Mouse (Mus musculus) CH12.LX (cell line): ENCODE data around the gene Fbxl17. TPM values are rescaled to one million over a fixed set of nuclear protein-coding genes. Genes with fewer than 3 reads are reported as not detected.

Experiments
- DNase-seq: peaks from one replicate; pipeline ENCODE4 v3.0.0-alpha.2; 2013; ENCODE audit errors: extremely low read depth
- H3K27ac ChIP-seq: 2 replicates; pipeline ENCODE4 v1.5.1; 2012; ENCODE audit warnings: low read depth, mild to moderate bottlenecking, control low read depth, moderate library complexity; ENCODE audit not compliant: insufficient read depth
- H3K27me3 ChIP-seq: replicated peaks from 2 replicates; pipeline ENCODE3; 2012; ENCODE audit warnings: inconsistent platforms
- H3K36me3 ChIP-seq, 2 experiments: replicated peaks in 1 of 2; 2 replicates each; pipeline versions ENCODE3 to v1.6.1; 2012; ENCODE audit warnings: inconsistent platforms in 1 of 2, low read length in 1 of 2, mild to moderate bottlenecking in 1 of 2, mixed read lengths in 1 of 2, moderate library complexity in 1 of 2; ENCODE audit not compliant: control insufficient read depth in 1 of 2, insufficient read depth in 1 of 2
- H3K4me1 ChIP-seq, 2 experiments: 2 replicates each; pipeline ENCODE4 v1.6.1; 2012; ENCODE audit warnings: inconsistent platforms in 1 of 2, moderate library complexity in 1 of 2; ENCODE audit not compliant: insufficient read depth in 2 of 2, control insufficient read depth in 1 of 2
- H3K4me2 ChIP-seq: 2 replicates; pipeline ENCODE4 v1.6.1; 2012; ENCODE audit warnings: low read depth, mild to moderate bottlenecking, control low read depth; ENCODE audit not compliant: poor library complexity, insufficient read depth, severe bottlenecking
- H3K4me3 ChIP-seq, 3 experiments: fragments of 150-350 bp in 1 of 3; sonication (generic) in 1 of 3; replicated peaks in 1 of 3; 2 replicates each; pipeline versions ENCODE3 to v1.5.1; 2011 to 2012; ENCODE audit warnings: low read depth in 2 of 3, low read length in 2 of 3, mild to moderate bottlenecking in 2 of 3, moderate library complexity in 2 of 3, control low read depth in 1 of 3, improper control_type of control experiment in 1 of 3, inconsistent platforms in 1 of 3, mixed read lengths in 1 of 3; ENCODE audit not compliant: poor library complexity in 1 of 3
- H3K79me2 ChIP-seq: replicated peaks from 2 replicates; pipeline ENCODE4 v1.6.1; 2012; ENCODE audit warnings: mild to moderate bottlenecking, moderate library complexity; ENCODE audit not compliant: control insufficient read depth, poor library complexity, insufficient read depth, severe bottlenecking; ENCODE audit errors: extremely low read depth
- H3K9ac ChIP-seq: 2 replicates; pipeline ENCODE4 v1.6.1; 2012; ENCODE audit warnings: low read depth, mild to moderate bottlenecking, control low read depth, moderate library complexity; ENCODE audit not compliant: insufficient read depth
- H3K9me3 ChIP-seq: replicated peaks from 2 replicates; pipeline ENCODE3; 2012; ENCODE audit warnings: low read length, inconsistent platforms, mixed read lengths
- CHD1 ChIP-seq: IDR thresholded peaks from 2 replicates; pipeline ENCODE4 v1.6.1; 2012; ENCODE audit warnings: low read depth, low read length, improper control_type of control experiment, inconsistent platforms
- E2F4 ChIP-seq: IDR thresholded peaks from 2 replicates; pipeline ENCODE4 v1.6.1; 2011; ENCODE audit warnings: low read depth, low read length, improper control_type of control experiment; ENCODE audit not compliant: insufficient replicate concordance
- ELF1 ChIP-seq: IDR thresholded peaks from 2 replicates; pipeline ENCODE4 v1.6.1; 2014; ENCODE audit warnings: low read depth, mild to moderate bottlenecking, inconsistent platforms, low read length, improper control_type of control experiment
- MAX ChIP-seq: IDR thresholded peaks from 2 replicates; pipeline ENCODE4 v1.6.1; 2011; ENCODE audit warnings: low read length, improper control_type of control experiment
- MAZ ChIP-seq: IDR thresholded peaks from 2 replicates; pipeline ENCODE4 v1.6.1; 2012; ENCODE audit warnings: low read depth, mild to moderate bottlenecking, inconsistent platforms, low read length, improper control_type of control experiment, moderate library complexity
- MXI1 ChIP-seq: IDR thresholded peaks from 2 replicates; pipeline ENCODE4 v1.6.1; 2011; ENCODE audit warnings: mild to moderate bottlenecking, low read depth, low read length, improper control_type of control experiment
- MYC ChIP-seq: IDR thresholded peaks from 2 replicates; pipeline ENCODE4 v1.6.1; 2011; ENCODE audit warnings: low read depth, mild to moderate bottlenecking, improper control_type of control experiment, low read length
- POLR2AphosphoS2 ChIP-seq: IDR thresholded peaks from 2 replicates; pipeline ENCODE4 v1.6.1; 2011; ENCODE audit warnings: low read depth, low read length, improper control_type of control experiment
- TBP ChIP-seq: conservative IDR thresholded peaks from 2 replicates; pipeline ENCODE4 v1.6.1; 2011; ENCODE audit warnings: low read depth, low read length, improper control_type of control experiment
- USF1 ChIP-seq: IDR thresholded peaks from 2 replicates; pipeline ENCODE4 v1.6.1; 2014; ENCODE audit warnings: low read depth, mild to moderate bottlenecking, inconsistent platforms, low read length, improper control_type of control experiment
- ZNF384 ChIP-seq: IDR thresholded peaks from 2 replicates; pipeline ENCODE4 v1.6.1; 2012; ENCODE audit warnings: low read depth, low read length, improper control_type of control experiment, inconsistent platforms
- dilution Hi-C: fragments of 300-500 bp; cut with MboI; formaldehyde crosslinking; loops from 2 replicates; pipeline ENCODE4 v1.14.3; 2020; ENCODE audit warnings: low sequenced_read_pairs; ENCODE audit not compliant: extremely low pct_unique_long_range_greater_than_20kb, extremely low pct_ligation_motif_present
- in situ Hi-C: fragments of 300-500 bp; cut with MboI; formaldehyde crosslinking; loops from 3 replicates; pipeline ENCODE4 v1.14.3; 2019; ENCODE audit warnings: low sequenced_read_pairs, low pct_ligation_motif_present, low pct_unique_long_range_greater_than_20kb, mixed read lengths
- polyA plus RNA-seq: library from polyadenylated mRNA; unstranded; fragments of >175 nt; gene quantifications from 2 replicates; pipeline ENCODE4 v1.2.1, GENCODE M21; 2012; ENCODE audit warnings: low read depth; ENCODE audit not compliant: insufficient read length
- total RNA-seq, 2 experiments: library from RNA; depleted of rRNA; stranded (reverse); fragments of 300-350 nt in 1 of 2; fragments of >200 nt in 1 of 2; gene quantifications; 2 replicates each; pipeline ENCODE4 v1.2.3; 2012 to 2014

The Fbxl17 gene
- total and polyA plus RNA-seq, 3 experiments: 4.0 to 6.9 (median 4.3) TPM

DNA sequence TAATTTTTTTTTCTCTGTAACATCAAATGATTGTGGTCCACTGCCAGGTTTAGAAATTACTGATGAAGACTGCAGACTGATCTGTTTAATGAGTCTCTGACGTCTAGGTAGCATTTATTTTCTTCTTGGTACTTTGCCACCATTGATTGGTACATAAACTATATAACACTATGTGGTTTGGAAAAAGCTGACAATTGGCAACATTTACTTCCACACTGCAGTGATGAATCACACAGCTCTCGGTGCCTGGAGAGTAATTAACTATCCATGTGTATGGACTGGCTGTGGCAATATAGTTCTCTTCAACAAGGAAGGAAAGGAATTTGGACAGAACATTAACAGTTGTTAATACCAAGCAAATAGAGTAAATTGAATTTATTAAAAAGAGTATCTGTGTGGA lies 404.3 kb downstream of the Fbxl17 start:
- TF ChIP-seq CHD1: no peak
- TF ChIP-seq ZNF384: no peak
- TF ChIP-seq MAX: no peak
- TF ChIP-seq TBP: no peak
- TF ChIP-seq MYC: no peak
- no peak for TF ChIP-seq MXI1
- no peak for TF ChIP-seq USF1
- TF ChIP-seq, all 38 proteins: peak for 0
- in situ Hi-C loops: no loop called here
- DNase-seq: no peak
- Histone ChIP-seq H3K4me1 (peaks cover 0 to 24% of the 10 kb centered on the region in 2 experiments; a peak in 3 of 4 replicates), H3K4me2 (no peak overlapping the region), H3K36me3 (peaks cover 0 to 2% of the 10 kb centered on the region in 2 experiments), H3K27me3 (no peaks in the 10 kb centered on the region), H3K4me3 (no peak overlapping the region), H3K79me2 (no peaks in the 10 kb centered on the region), H3K27ac (no peak overlapping the region), H3K9me3 (no peaks in the 10 kb centered on the region), H3K9ac (no peak overlapping the region)
- dilution Hi-C loops: no loop called here

DNA sequence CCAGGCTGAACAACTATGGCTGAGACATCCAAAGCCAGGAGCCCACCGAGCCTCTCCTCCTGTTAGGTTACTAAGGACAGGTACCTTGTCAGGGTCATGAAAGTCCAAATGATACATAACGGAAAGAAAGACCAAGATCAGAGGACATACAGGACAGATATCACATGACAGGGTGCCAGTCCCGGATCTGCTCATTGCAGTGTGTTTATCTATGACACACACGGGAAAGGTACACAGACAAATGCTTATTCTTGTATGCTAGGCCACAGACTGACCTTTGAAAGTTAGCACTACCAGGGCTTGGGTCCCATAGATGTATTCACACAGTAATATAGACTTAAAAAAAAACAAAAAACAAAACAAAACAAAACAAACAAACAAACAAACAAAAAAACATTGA lies 404.8 kb downstream of the Fbxl17 start:
- H3K9ac ChIP-seq: no peak overlapping the region
- no peak for DNase-seq
- no peak for TF ChIP-seq MAZ
- no peak for TF ChIP-seq E2F4
- TF ChIP-seq ELF1: no peak

GRCm38 (mm10) chr17:63093184-63093583 lies 406.6 kb downstream of the Fbxl17 start:
- no peak overlapping the region for H3K27ac ChIP-seq
- H3K9me3 ChIP-seq: no peaks in the 10 kb centered on the region
- H3K79me2 ChIP-seq: no peaks in the 10 kb centered on the region
- peak; percentile 22 for DNase-seq
- H3K27me3 ChIP-seq: no peaks in the 10 kb centered on the region
- H3K4me3 ChIP-seq: no peak overlapping the region
- dilution Hi-C loops: no loop called here
- H3K4me2 ChIP-seq: no peak overlapping the region
- no peak overlapping the region for H3K9ac ChIP-seq
- H3K4me1 ChIP-seq: peaks cover 0 to 24% of the 10 kb centered on the region in 2 experiments; a peak in 3 of 4 replicates
- no peak for TF ChIP-seq POLR2AphosphoS2
- in situ Hi-C loops: no loop called here
- no peaks in the 10 kb centered on the region for H3K36me3 ChIP-seq

More for the DNA sequence above, 404.8 kb downstream of the Fbxl17 start:
- in situ Hi-C loops (no loop called here), dilution Hi-C loops (no loop called here)
- Histone ChIP-seq H3K27ac (no peak overlapping the region), H3K9me3 (no peaks in the 10 kb centered on the region), H3K4me2 (no peak overlapping the region), H3K4me3 (no peak overlapping the region), H3K4me1 (peaks cover 0 to 24% of the 10 kb centered on the region in 2 experiments; a peak in 3 of 4 replicates), H3K27me3 (no peaks in the 10 kb centered on the region), H3K36me3 (peaks cover 0 to 2% of the 10 kb centered on the region in 2 experiments), H3K79me2 (no peaks in the 10 kb centered on the region)
